Mouse (Mus musculus) CH12.LX (cell line): ENCODE results near the gene Cyth3. TPM values are rescaled to one million over a fixed set of nuclear protein-coding genes. Genes with fewer than 3 reads are reported as not detected.

Experiments
- DNase-seq: peaks from one replicate; pipeline ENCODE4 v3.0.0-alpha.2; 2013; ENCODE audit errors: extremely low read depth
- H3K27ac ChIP-seq: 2 replicates; pipeline ENCODE4 v1.5.1; 2012; ENCODE audit warnings: low read depth, mild to moderate bottlenecking, control low read depth, moderate library complexity; ENCODE audit not compliant: insufficient read depth
- H3K27me3 ChIP-seq: replicated peaks from 2 replicates; pipeline ENCODE3; 2012; ENCODE audit warnings: inconsistent platforms
- H3K36me3 ChIP-seq, 2 experiments: replicated peaks in 1 of 2; 2 replicates each; pipeline versions ENCODE3 to v1.6.1; 2012; ENCODE audit warnings: inconsistent platforms in 1 of 2, low read length in 1 of 2, mild to moderate bottlenecking in 1 of 2, mixed read lengths in 1 of 2, moderate library complexity in 1 of 2; ENCODE audit not compliant: control insufficient read depth in 1 of 2, insufficient read depth in 1 of 2
- H3K4me1 ChIP-seq, 2 experiments: 2 replicates each; pipeline ENCODE4 v1.6.1; 2012; ENCODE audit warnings: inconsistent platforms in 1 of 2, moderate library complexity in 1 of 2; ENCODE audit not compliant: insufficient read depth in 2 of 2, control insufficient read depth in 1 of 2
- H3K4me2 ChIP-seq: 2 replicates; pipeline ENCODE4 v1.6.1; 2012; ENCODE audit warnings: low read depth, mild to moderate bottlenecking, control low read depth; ENCODE audit not compliant: poor library complexity, insufficient read depth, severe bottlenecking
- H3K4me3 ChIP-seq, 3 experiments: fragments of 150-350 bp in 1 of 3; sonication (generic) in 1 of 3; replicated peaks in 1 of 3; 2 replicates each; pipeline versions ENCODE3 to v1.5.1; 2011 to 2012; ENCODE audit warnings: low read depth in 2 of 3, low read length in 2 of 3, mild to moderate bottlenecking in 2 of 3, moderate library complexity in 2 of 3, control low read depth in 1 of 3, improper control_type of control experiment in 1 of 3, inconsistent platforms in 1 of 3, mixed read lengths in 1 of 3; ENCODE audit not compliant: poor library complexity in 1 of 3
- H3K79me2 ChIP-seq: replicated peaks from 2 replicates; pipeline ENCODE4 v1.6.1; 2012; ENCODE audit warnings: mild to moderate bottlenecking, moderate library complexity; ENCODE audit not compliant: control insufficient read depth, poor library complexity, insufficient read depth, severe bottlenecking; ENCODE audit errors: extremely low read depth
- H3K9ac ChIP-seq: 2 replicates; pipeline ENCODE4 v1.6.1; 2012; ENCODE audit warnings: low read depth, mild to moderate bottlenecking, control low read depth, moderate library complexity; ENCODE audit not compliant: insufficient read depth
- H3K9me3 ChIP-seq: replicated peaks from 2 replicates; pipeline ENCODE3; 2012; ENCODE audit warnings: low read length, inconsistent platforms, mixed read lengths
- CHD1 ChIP-seq: IDR thresholded peaks from 2 replicates; pipeline ENCODE4 v1.6.1; 2012; ENCODE audit warnings: low read depth, low read length, improper control_type of control experiment, inconsistent platforms
- CHD2 ChIP-seq: IDR thresholded peaks from 2 replicates; pipeline ENCODE4 v1.6.1; 2011; ENCODE audit warnings: low read length, improper control_type of control experiment
- CTCF ChIP-seq, 2 experiments: IDR thresholded peaks in 1 of 2; conservative IDR thresholded peaks in 1 of 2; 2 replicates each; pipeline ENCODE4 v1.5.1; 2011 to 2012; ENCODE audit warnings: low read depth in 2 of 2, low read length in 2 of 2, improper control_type of control experiment in 1 of 2, inconsistent platforms in 1 of 2, mild to moderate bottlenecking in 1 of 2, moderate library complexity in 1 of 2
- E2F4 ChIP-seq: IDR thresholded peaks from 2 replicates; pipeline ENCODE4 v1.6.1; 2011; ENCODE audit warnings: low read depth, low read length, improper control_type of control experiment; ENCODE audit not compliant: insufficient replicate concordance
- ELF1 ChIP-seq: IDR thresholded peaks from 2 replicates; pipeline ENCODE4 v1.6.1; 2014; ENCODE audit warnings: low read depth, mild to moderate bottlenecking, inconsistent platforms, low read length, improper control_type of control experiment
- EP300 ChIP-seq: IDR thresholded peaks from 2 replicates; pipeline ENCODE4 v1.6.1; 2011; ENCODE audit warnings: low read length, improper control_type of control experiment
- ETS1 ChIP-seq: conservative IDR thresholded peaks from 2 replicates; pipeline ENCODE4 v1.6.1; 2012; ENCODE audit warnings: low read depth, mild to moderate bottlenecking, inconsistent platforms, low read length, improper control_type of control experiment, moderate library complexity
- GABPA ChIP-seq: IDR thresholded peaks from 2 replicates; pipeline ENCODE4 v1.6.1; 2012; ENCODE audit warnings: low read depth, low read length, improper control_type of control experiment, inconsistent platforms; ENCODE audit not compliant: insufficient replicate concordance
- IRF4 ChIP-seq: IDR thresholded peaks from 2 replicates; pipeline ENCODE4 v1.6.1; 2014; ENCODE audit warnings: low read depth, mild to moderate bottlenecking, inconsistent platforms, low read length, improper control_type of control experiment
- JUN ChIP-seq: IDR thresholded peaks from 2 replicates; pipeline ENCODE4 v1.6.1; 2011; ENCODE audit warnings: low read depth, mild to moderate bottlenecking, low read length, improper control_type of control experiment, moderate library complexity; ENCODE audit not compliant: insufficient read depth
- JUND ChIP-seq: conservative IDR thresholded peaks from 2 replicates; pipeline ENCODE4 v1.6.1; 2011; ENCODE audit warnings: low read depth, low read length, improper control_type of control experiment
- KAT2A ChIP-seq: IDR thresholded peaks from 2 replicates; pipeline ENCODE4 v1.6.1; 2012; ENCODE audit warnings: low read length, improper control_type of control experiment, inconsistent platforms; ENCODE audit not compliant: insufficient replicate concordance
- MAFK ChIP-seq: IDR thresholded peaks from 2 replicates; pipeline ENCODE4 v1.6.1; 2011; ENCODE audit warnings: low read length, improper control_type of control experiment; ENCODE audit not compliant: insufficient replicate concordance
- MAX ChIP-seq: IDR thresholded peaks from 2 replicates; pipeline ENCODE4 v1.6.1; 2011; ENCODE audit warnings: low read length, improper control_type of control experiment
- MAZ ChIP-seq: IDR thresholded peaks from 2 replicates; pipeline ENCODE4 v1.6.1; 2012; ENCODE audit warnings: low read depth, mild to moderate bottlenecking, inconsistent platforms, low read length, improper control_type of control experiment, moderate library complexity
- MEF2A ChIP-seq: IDR thresholded peaks from 2 replicates; pipeline ENCODE4 v1.6.1; 2014; ENCODE audit warnings: low read depth, mild to moderate bottlenecking, inconsistent platforms, low read length, improper control_type of control experiment, borderline replicate concordance
- MXI1 ChIP-seq: IDR thresholded peaks from 2 replicates; pipeline ENCODE4 v1.6.1; 2011; ENCODE audit warnings: mild to moderate bottlenecking, low read depth, low read length, improper control_type of control experiment
- MYC ChIP-seq: IDR thresholded peaks from 2 replicates; pipeline ENCODE4 v1.6.1; 2011; ENCODE audit warnings: low read depth, mild to moderate bottlenecking, improper control_type of control experiment, low read length
- NELFE ChIP-seq: IDR thresholded peaks from 2 replicates; pipeline ENCODE4 v1.6.1; 2011; ENCODE audit warnings: low read depth, low read length, improper control_type of control experiment
- NRF1 ChIP-seq: IDR thresholded peaks from 2 replicates; pipeline ENCODE4 v1.6.1; 2014; ENCODE audit warnings: low read depth, mild to moderate bottlenecking, inconsistent platforms, low read length, improper control_type of control experiment, moderate library complexity
- PAX5 ChIP-seq: IDR thresholded peaks from 2 replicates; pipeline ENCODE4 v1.6.1; 2012; ENCODE audit warnings: low read length, inconsistent platforms, mixed read lengths
- POLR2AphosphoS2 ChIP-seq: IDR thresholded peaks from 2 replicates; pipeline ENCODE4 v1.6.1; 2011; ENCODE audit warnings: low read depth, low read length, improper control_type of control experiment
- RAD21 ChIP-seq: IDR thresholded peaks from 2 replicates; pipeline ENCODE4 v1.6.1; 2011; ENCODE audit warnings: low read depth, mild to moderate bottlenecking, low read length, improper control_type of control experiment, moderate library complexity
- RCOR1 ChIP-seq: conservative IDR thresholded peaks from 2 replicates; pipeline ENCODE4 v1.6.1; 2012; ENCODE audit warnings: low read depth, mild to moderate bottlenecking, inconsistent platforms, low read length, improper control_type of control experiment
- SMC3 ChIP-seq: IDR thresholded peaks from 2 replicates; pipeline ENCODE4 v1.6.1; 2011; ENCODE audit warnings: low read depth, low read length, improper control_type of control experiment
- TBP ChIP-seq: conservative IDR thresholded peaks from 2 replicates; pipeline ENCODE4 v1.6.1; 2011; ENCODE audit warnings: low read depth, low read length, improper control_type of control experiment
- TCF12 ChIP-seq: IDR thresholded peaks from 2 replicates; pipeline ENCODE4 v1.6.1; 2014; ENCODE audit warnings: low read depth, mild to moderate bottlenecking, inconsistent platforms, low read length, improper control_type of control experiment
- UBTF ChIP-seq: IDR thresholded peaks from 2 replicates; pipeline ENCODE4 v1.6.1; 2012; ENCODE audit warnings: low read depth, mild to moderate bottlenecking, inconsistent platforms, low read length, improper control_type of control experiment, moderate library complexity
- USF2 ChIP-seq: conservative IDR thresholded peaks from 2 replicates; pipeline ENCODE4 v1.6.1; 2011; ENCODE audit warnings: low read depth, low read length, improper control_type of control experiment
- ZC3H11A ChIP-seq: IDR thresholded peaks from 2 replicates; pipeline ENCODE4 v1.6.1; 2012; ENCODE audit warnings: low read depth, mild to moderate bottlenecking, inconsistent platforms, low read length, improper control_type of control experiment
- ZKSCAN1 ChIP-seq: IDR thresholded peaks from 2 replicates; pipeline ENCODE4 v1.6.1; 2012; ENCODE audit warnings: low read depth, inconsistent platforms, low read length, improper control_type of control experiment, borderline replicate concordance
- ZMIZ1 ChIP-seq: IDR thresholded peaks from 2 replicates; pipeline ENCODE4 v1.6.1; 2012; ENCODE audit warnings: low read depth, mild to moderate bottlenecking, inconsistent platforms, low read length, improper control_type of control experiment
- dilution Hi-C: fragments of 300-500 bp; cut with MboI; formaldehyde crosslinking; loops from 2 replicates; pipeline ENCODE4 v1.14.3; 2020; ENCODE audit warnings: low sequenced_read_pairs; ENCODE audit not compliant: extremely low pct_unique_long_range_greater_than_20kb, extremely low pct_ligation_motif_present
- in situ Hi-C: fragments of 300-500 bp; cut with MboI; formaldehyde crosslinking; loops from 3 replicates; pipeline ENCODE4 v1.14.3; 2019; ENCODE audit warnings: low sequenced_read_pairs, low pct_ligation_motif_present, low pct_unique_long_range_greater_than_20kb, mixed read lengths
- polyA plus RNA-seq: library from polyadenylated mRNA; unstranded; fragments of >175 nt; gene quantifications from 2 replicates; pipeline ENCODE4 v1.2.1, GENCODE M21; 2012; ENCODE audit warnings: low read depth; ENCODE audit not compliant: insufficient read length
- total RNA-seq, 2 experiments: library from RNA; depleted of rRNA; stranded (reverse); fragments of 300-350 nt in 1 of 2; fragments of >200 nt in 1 of 2; gene quantifications; 2 replicates each; pipeline ENCODE4 v1.2.3; 2012 to 2014

The Cyth3 gene
- total and polyA plus RNA-seq, 3 experiments: 3.3 to 5.4 (median 4.8) TPM

GRCm38 (mm10) chr5:143706822-143707200 lies 84.6 kb downstream of the Cyth3 start:
- dilution Hi-C loops: no loop called here
- DNase-seq: no peak
- in situ Hi-C loops: no loop called here
- Histone ChIP-seq H3K4me1 (peaks cover 16 to 32% of the 10 kb centered on the region in 2 experiments), H3K9ac (no peak overlapping the region), H3K4me3 (no peak overlapping the region), H3K27me3 (no peaks in the 10 kb centered on the region), H3K9me3 (no peaks in the 10 kb centered on the region), H3K36me3 (peaks cover 5 to 54% of the 10 kb centered on the region in 2 experiments), H3K27ac (no peak overlapping the region), H3K79me2 (no peaks in the 10 kb centered on the region), H3K4me2 (no peak overlapping the region)
- TF ChIP-seq SMC3 (no peak), IRF4 (no peak), TBP (no peak), NRF1 (no peak), MAX (no peak), MAFK (no peak), CTCF (conservative IDR thresholded peaks at IDR 0.05 in 1 of 2, IDR thresholded peaks at IDR 0.05 in 1 of 2; ENCODE audit: low read depth in 2 of 2, low read length in 2 of 2) (no peak)

DNA sequence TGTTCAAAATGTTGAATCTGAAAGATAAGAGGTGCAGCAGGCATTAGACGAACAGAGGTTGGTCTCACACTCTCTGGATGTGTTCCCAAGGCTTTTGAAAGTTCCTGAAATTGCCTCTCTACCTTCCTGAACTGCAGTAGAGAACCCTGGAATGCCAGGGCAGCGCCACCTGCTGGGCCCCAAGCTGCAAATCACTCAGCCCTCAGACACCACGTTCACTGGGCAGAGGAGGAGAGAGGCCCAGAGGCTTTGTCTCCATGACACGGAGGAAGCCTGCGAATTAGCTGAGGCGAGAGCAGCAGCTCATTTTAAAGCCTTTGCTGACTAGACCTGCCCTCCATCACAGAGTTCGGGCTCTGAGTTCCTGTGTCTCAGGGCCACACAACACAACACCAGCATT lies 89.1 kb downstream of the Cyth3 start:
- Histone ChIP-seq H3K4me3 (no peak overlapping the region), H3K27ac (no peak overlapping the region), H3K36me3 (peaks cover 48 to 85% of the 10 kb centered on the region in 2 experiments), H3K4me1 (peaks cover 0 to 11% of the 10 kb centered on the region in 2 experiments; a peak in 2 of 4 replicates), H3K9ac (no peak overlapping the region), H3K27me3 (no peaks in the 10 kb centered on the region), H3K9me3 (no peaks in the 10 kb centered on the region), H3K4me2 (no peak overlapping the region), H3K79me2 (no peaks in the 10 kb centered on the region)
- dilution Hi-C loops (no loop called here), in situ Hi-C loops (loop anchor here (5.0 kb wide), 1 partner anchor 139 kb away; no protein-coding TSS in a partner anchor)
- peak; percentile 39 for DNase-seq
- TF ChIP-seq GABPA (no peak), IRF4 (no peak), MYC (no peak), UBTF (no peak), MAFK (no peak), EP300 (no peak), ELF1 (no peak), MAZ (no peak), ZKSCAN1 (no peak), CHD1 (no peak), NELFE (peak; percentile 21; the same call in 1 of the 2 replicates), PAX5 (no peak), MAX (no peak), E2F4 (no peak), ZMIZ1 (no peak), NRF1 (0 out of 2 replicates have a peak, but pooled peaks have one; percentile 7), KAT2A (no peak), USF2 (no peak), MXI1 (no peak), POLR2AphosphoS2 (no peak), JUN (no peak), JUND (no peak), CTCF (conservative IDR thresholded peaks at IDR 0.05 in 1 of 2, IDR thresholded peaks at IDR 0.05 in 1 of 2; ENCODE audit: low read depth in 2 of 2, low read length in 2 of 2) (peak; percentile 54 to 79), RAD21 (peak; percentile 56), ETS1 (no peak), CHD2 (no peak), RCOR1 (no peak), SMC3 (peak; percentile 89), MEF2A (no peak), TCF12 (no peak), ZC3H11A (peak; percentile 17; the same call in 1 of the 2 replicates)
